Mouse (Mus musculus) liver, adult 2 months (tissue): ENCODE data around the gene Man1c1.

ENCODE experiments used
- CTCF ChIP-seq: fragments of 200-500 bp; IDR thresholded peaks from 2 replicates; pipeline ENCODE4 v1.5.1; 2011; ENCODE audit warnings: low read depth, low read length, control low read depth
- POLR2A ChIP-seq: fragments of 200-500 bp; IDR thresholded peaks from 2 replicates; pipeline ENCODE4 v1.6.1; 2011; ENCODE audit warnings: low read length, control low read depth; ENCODE audit not compliant: insufficient read depth; ENCODE audit errors: extremely low read depth

DNA sequence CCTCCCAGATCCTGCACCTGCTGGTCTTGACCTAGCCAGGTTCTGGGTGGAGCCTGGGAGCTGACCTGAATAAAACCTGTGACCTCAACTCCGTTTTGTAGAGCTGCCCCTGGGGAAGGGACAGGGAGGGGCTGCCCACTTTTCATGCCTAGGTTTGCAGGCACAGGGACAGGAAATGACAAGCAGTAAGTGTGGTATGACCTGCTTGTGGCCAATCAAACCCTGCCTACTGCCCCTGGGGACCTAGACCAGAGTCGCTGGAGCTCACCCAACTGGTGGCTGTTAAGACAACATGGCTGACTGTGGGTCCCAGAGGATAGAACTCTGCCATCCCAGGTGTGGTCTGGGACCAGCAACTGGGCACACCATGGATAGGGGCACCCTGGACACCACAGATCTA, 51.9 kb downstream of the Man1c1 start:
- no peak for TF ChIP-seq CTCF
- TF ChIP-seq POLR2A = no peak
